Mouse (Mus musculus) intestine, embryonic 15.5 days (tissue): ENCODE measurements around the gene Gabarapl1. TPM values are rescaled to one million over a fixed set of nuclear protein-coding genes. Genes with fewer than 3 reads are reported as not detected.
A peak's percentile ranks its signal among the peaks of the same experiment; 100 is the strongest.
"Not testable (repeated sequence)": the region's sequence is repeated elsewhere in the genome, so short reads cannot be mapped to it uniquely, and the experiment has no call there.

ENCODE experiments used
- ATAC-seq: fragments of 200-750 bp; cut with Nextera tagmentation; 2 replicates; pipeline ENCODE4 v1.8.0; 2017; ENCODE audit warnings: moderate TSS enrichment, moderate library complexity
- H3K27ac ChIP-seq: fragments of 300-500 bp; sonication (generic); 2 replicates; pipeline ENCODE4 v1.5.1; 2015; ENCODE audit warnings: mild to moderate bottlenecking, inconsistent platforms
- H3K27me3 ChIP-seq: fragments of 300-500 bp; sonication (generic); replicated peaks from 2 replicates; pipeline ENCODE4 v1.6.1; 2015; ENCODE audit warnings: inconsistent platforms
- H3K36me3 ChIP-seq: fragments of 300-500 bp; sonication (generic); 2 replicates; pipeline ENCODE4 v1.6.1; 2015; ENCODE audit warnings: inconsistent platforms
- H3K4me1 ChIP-seq: fragments of 300-500 bp; sonication (generic); replicated peaks from 2 replicates; pipeline ENCODE4 v1.6.1; 2015; ENCODE audit warnings: inconsistent platforms
- H3K4me2 ChIP-seq: fragments of 300-500 bp; sonication (generic); replicated peaks from 2 replicates; pipeline ENCODE4 v1.6.1; 2015; ENCODE audit warnings: mild to moderate bottlenecking, inconsistent platforms
- H3K4me3 ChIP-seq: fragments of 300-500 bp; sonication (generic); replicated peaks from 2 replicates; pipeline ENCODE4 v1.5.1; 2015; ENCODE audit warnings: inconsistent platforms
- H3K9ac ChIP-seq: fragments of 300-500 bp; sonication (generic); 2 replicates; pipeline ENCODE4 v1.6.1; 2015; ENCODE audit warnings: inconsistent platforms
- H3K9me3 ChIP-seq: fragments of 300-500 bp; sonication (generic); 2 replicates; pipeline ENCODE4 v1.6.1; 2016; ENCODE audit warnings: inconsistent platforms
- WGBS: fragments of 180-500 bp; shearing (Covaris S2); methylation state at CpG from one replicate; pipeline ENCODE4 v1.1.7; 2015; 5-methylcytosine and 5-hydroxymethylcytosine counted together
- polyA plus RNA-seq: library from polyadenylated mRNA; unstranded; fragments of >200 nt; fragmentation: Nextera tagmentation; extraction: Ambion mirVana; gene quantifications from 2 replicates; pipeline ENCODE4 v1.2.1, GENCODE M21; 2015

Gene Gabarapl1
- 38.5 and 43.7 TPM in 2 replicates for polyA plus RNA-seq

DNA sequence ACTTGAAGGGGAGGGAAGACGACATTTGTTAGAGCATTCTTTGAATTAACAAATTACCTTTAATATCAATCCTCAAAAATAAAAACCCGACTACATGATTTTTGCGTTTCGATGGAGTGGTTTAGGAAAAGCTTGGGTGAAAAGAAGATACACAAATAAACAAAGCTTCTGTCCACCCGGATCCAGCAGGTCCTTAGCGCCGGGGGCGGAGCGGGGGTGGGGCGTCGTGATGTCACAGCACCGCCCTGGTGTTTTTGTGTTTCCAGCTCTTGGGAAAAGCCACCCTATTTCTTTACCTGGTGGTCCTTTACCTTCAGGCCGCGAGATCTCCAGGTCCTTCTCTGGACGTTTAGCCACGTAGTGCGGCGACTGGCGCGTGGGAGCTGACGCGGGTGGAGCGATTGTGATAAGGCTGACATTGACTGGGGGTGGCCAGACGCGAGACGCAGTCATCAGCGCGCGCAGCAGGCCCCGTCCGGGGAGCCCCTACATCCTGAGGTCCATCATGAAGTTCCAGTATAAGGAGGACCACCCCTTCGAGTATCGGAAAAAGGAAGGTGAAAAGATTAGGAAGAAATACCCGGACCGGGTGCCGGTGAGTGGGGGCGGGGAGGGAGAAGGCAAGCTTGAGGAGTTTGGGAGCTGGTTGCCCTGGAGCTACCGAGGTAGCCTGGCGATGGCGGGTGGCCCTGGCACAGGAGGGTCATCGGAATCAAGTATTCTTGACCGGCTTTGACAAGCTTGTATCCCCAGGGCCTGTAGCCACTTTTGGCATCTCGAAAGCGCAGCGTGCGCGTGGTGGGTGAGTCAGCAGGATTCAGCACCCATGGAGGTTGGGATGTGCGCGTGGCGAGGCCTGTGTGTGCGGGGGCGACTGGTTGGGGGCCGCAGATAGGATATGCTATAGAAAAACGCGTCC lies at the start of gene Gabarapl1:
Gabarapl1 (plus strand) TSS at position 219 of the 919 bp plus-strand sequence.
- no peaks in the 10 kb centered on the region for H3K9me3 ChIP-seq
- 0 out of 2 replicates have a peak, but pooled peaks cover 14% of the 10 kb centered on the region for H3K4me1 ChIP-seq
- H3K4me2 ChIP-seq = peak within 1 kb of the TSS; percentile 89
- peak within 1 kb of the TSS; percentile 82 for H3K4me3 ChIP-seq
- no peaks in the 10 kb centered on the region; the same call in 1 of the 2 replicates for H3K36me3 ChIP-seq
- H3K9ac ChIP-seq = peak within 1 kb of the TSS; percentile 71
- no peaks in the 10 kb centered on the region for H3K27me3 ChIP-seq
- ATAC-seq = peak; percentile 94
- peak within 1 kb of the TSS; percentile 48 for H3K27ac ChIP-seq
- under 1% methylated on average over 55 of the region's 55 CpGs for WGBS

DNA sequence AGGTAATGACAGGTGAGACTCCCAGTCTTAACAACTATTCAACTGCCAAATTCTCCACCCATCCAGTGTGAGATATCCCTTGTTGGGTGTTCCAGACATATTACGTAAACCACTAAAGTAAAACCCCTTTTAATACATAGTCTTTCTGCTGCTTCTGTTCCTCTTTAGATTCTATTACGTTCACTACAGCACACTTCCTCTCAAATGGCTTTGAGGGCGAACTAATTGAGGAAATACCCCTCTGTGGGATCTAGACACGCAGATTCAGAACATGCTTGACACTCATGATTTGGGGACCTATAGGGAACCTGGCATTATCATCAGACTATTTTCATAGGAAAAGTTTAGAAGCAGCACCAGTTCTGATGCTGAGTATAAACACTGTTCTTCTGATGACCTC lies 38.0 kb upstream of the Gabarapl1 start:
- Histone ChIP-seq H3K36me3 (no peaks in the 10 kb centered on the region), H3K9ac (no peak overlapping the region), H3K9me3 (no peaks in the 10 kb centered on the region), H3K27ac (no peak overlapping the region), H3K4me1 (no peaks in the 10 kb centered on the region), H3K4me2 (no peak overlapping the region), H3K27me3 (no peaks in the 10 kb centered on the region), H3K4me3 (no peak overlapping the region)
- ATAC-seq = no peak
- 80% methylated on average over 4 of the region's 4 CpGs for WGBS

DNA sequence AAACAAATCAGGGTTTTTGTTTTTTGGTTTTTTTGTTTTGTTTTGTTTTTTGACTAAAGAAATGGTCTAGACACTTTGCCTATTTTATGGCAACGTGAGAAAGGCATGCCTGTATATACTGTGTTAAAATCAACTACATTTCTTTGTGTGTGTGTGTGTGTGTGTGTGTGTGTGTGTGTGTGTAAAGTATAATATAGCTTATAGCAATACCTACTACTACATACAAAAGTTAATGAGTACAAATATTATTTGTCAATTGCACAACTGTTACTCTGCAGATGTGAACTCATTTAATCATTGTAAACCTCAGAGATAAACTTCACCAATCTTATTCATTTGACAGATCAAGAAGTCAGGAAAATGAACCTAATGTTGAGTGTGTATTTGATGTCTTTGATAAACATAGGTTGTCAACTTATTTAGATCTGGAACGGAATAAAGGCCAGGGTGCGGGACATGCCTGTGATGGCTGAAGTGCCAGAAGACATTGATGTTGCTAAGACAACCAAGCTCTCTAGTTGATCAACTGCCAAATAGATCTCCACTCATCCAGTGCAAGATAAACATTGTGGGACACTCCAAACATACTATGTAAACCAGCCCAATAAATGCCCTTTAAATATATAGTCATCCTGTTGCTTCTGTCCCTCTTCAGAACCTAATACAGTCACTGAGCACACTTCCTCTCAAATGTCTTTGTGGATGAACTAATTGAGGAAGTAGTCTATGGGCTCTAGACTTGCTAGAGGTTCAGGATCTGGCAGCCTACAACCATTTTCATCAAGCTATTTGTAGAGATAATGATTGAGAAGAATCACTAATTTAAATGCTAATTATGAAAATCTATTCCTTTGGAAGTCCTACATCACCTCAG lies 35.4 kb upstream of the Gabarapl1 start:
- Histone ChIP-seq H3K4me3 (no peak overlapping the region), H3K36me3 (no peaks in the 10 kb centered on the region), H3K27me3 (no peaks in the 10 kb centered on the region), H3K27ac (no peak overlapping the region), H3K4me1 (no peaks in the 10 kb centered on the region), H3K9ac (no peak overlapping the region), H3K4me2 (no peak overlapping the region), H3K9me3 (no peaks in the 10 kb centered on the region)
- 81% methylated on average over 3 of the region's 3 CpGs for WGBS
- no peak for ATAC-seq

DNA sequence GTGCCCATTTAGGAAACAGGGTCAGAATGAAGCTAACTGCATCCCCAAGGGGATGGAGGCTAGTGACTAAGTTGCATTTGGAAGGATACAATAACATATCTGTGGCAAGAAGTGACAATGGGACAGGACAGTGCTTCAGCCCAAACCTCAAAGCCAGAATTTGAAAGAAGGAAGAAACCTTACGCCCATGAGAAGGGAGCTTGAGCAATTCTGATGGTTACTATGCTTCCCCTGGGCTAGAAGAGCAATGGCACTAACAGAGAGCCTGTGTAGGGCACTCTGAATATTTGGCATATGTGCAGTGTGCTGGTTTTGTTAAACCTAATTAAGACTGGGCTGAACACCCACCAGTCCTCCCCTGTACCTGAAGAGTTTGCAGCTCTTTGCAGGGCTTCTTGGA lies 33.4 kb upstream of the Gabarapl1 start:
- 95% methylated on average over 1 of the region's 1 CpGs for WGBS
- not testable (repeated sequence) for ATAC-seq, H3K36me3 ChIP-seq, H3K4me3 ChIP-seq, H3K4me1 ChIP-seq, H3K9ac ChIP-seq, H3K27me3 ChIP-seq, H3K9me3 ChIP-seq, H3K27ac ChIP-seq, H3K4me2 ChIP-seq

DNA sequence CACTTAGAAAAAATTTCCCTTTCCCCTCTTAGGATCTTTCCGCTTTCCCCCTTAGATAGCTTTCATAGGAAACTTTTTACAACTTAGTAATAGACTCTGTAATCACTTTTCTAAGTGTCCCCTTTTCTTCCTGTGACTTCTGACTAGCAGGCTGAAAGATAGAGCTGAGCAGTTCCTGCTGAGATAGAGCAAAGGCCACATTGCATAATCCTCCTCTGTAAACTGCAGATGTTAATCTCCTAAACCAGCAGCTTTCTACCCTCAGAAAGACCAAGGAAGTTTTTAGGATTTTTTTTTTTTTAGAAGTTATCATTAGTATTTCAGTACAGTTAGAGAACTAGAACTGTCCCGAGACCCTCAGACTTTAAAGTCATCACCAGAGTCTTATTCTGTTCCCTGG lies 29.5 kb upstream of the Gabarapl1 start:
- WGBS = 77% methylated on average over 2 of the region's 2 CpGs
- H3K4me3 ChIP-seq = no peak overlapping the region
- no peak for ATAC-seq

DNA sequence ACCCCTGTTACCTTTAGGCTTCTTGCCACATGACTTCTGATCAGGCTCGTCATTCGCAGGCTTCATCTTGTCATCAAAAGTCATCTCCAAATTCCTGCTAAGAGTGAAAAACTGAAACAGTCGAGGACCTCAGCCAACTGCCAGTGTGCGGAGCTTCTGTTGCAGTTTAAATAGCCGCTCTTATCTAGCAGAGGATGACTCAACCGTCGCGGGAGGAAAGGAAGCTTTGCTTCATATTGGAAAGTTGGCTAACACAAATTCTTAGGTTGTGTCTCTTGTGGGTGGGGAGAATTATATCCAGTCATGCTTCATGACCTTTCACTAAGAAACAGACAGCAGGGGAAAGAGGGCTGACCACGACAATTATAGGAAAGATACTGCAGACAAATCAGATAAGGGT lies 25.9 kb upstream of the Gabarapl1 start, which contains the start of gene Olr1:
Olr1 (minus strand) TSS at position 142 of the 400 bp plus-strand sequence.
- no peak within 1 kb of the TSS for H3K4me2 ChIP-seq
- H3K27me3 ChIP-seq = no peaks in the 10 kb centered on the region
- H3K9me3 ChIP-seq = no peaks in the 10 kb centered on the region
- no peak within 1 kb of the TSS for H3K4me3 ChIP-seq
- no peaks in the 10 kb centered on the region for H3K4me1 ChIP-seq
- no peaks in the 10 kb centered on the region for H3K36me3 ChIP-seq
- no peak within 1 kb of the TSS for H3K9ac ChIP-seq
- WGBS = 77% methylated on average over 9 of the region's 9 CpGs
- H3K27ac ChIP-seq = no peak within 1 kb of the TSS
- no peak for ATAC-seq

More for the DNA sequence above, 29.5 kb upstream of the Gabarapl1 start:
- H3K4me2 ChIP-seq = no peak overlapping the region
- H3K27ac ChIP-seq = no peak overlapping the region
- no peaks in the 10 kb centered on the region for H3K27me3 ChIP-seq
- H3K4me1 ChIP-seq = no peaks in the 10 kb centered on the region
- no peaks in the 10 kb centered on the region for H3K9me3 ChIP-seq
- no peaks in the 10 kb centered on the region for H3K36me3 ChIP-seq
- H3K9ac ChIP-seq = no peak overlapping the region

DNA sequence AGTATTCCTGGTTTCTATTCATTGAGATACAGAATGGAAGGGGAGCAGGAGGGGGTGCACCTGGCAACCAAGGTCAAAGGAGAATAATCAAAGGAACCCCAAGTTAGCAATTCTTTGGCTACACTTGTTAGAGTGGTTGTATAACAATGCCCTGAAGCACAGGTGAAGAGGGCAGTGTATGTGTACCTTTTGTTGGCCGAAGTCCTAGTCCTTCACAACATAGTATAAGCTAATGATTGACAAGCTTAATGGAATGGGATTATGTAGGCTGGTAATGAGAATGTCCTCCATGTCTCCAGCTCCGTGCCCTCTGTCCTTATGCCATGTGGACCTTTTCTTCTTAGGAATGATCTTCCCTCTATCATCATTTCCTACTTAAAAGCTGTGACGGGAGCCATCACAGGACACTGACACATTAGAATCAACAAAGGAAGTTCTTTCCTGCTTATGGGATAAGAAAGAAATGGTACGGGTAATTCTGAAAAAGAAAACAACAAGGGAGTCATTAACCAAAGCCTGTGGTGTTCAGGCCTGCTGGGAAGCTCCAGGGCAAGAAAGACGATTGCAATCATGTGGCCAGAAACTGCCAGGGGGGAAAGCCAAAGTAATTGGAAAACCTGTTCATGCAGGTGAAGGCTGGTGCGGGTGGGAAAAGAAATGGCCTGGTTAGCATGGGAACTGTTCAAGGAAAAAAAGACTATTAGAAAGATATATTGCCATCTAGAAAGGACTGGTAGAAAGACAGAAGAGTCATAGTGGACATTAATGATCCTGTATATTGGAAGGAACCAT lies 22.6 kb upstream of the Gabarapl1 start:
- H3K36me3 ChIP-seq = no peaks in the 10 kb centered on the region
- WGBS = 65% methylated on average over 6 of the region's 6 CpGs
- H3K4me2 ChIP-seq = no peak overlapping the region
- H3K4me1 ChIP-seq = peaks cover 5% of the 10 kb centered on the region
- no peak overlapping the region for H3K9ac ChIP-seq
- H3K27ac ChIP-seq = no peak overlapping the region
- H3K4me3 ChIP-seq = no peak overlapping the region
- no peaks in the 10 kb centered on the region for H3K27me3 ChIP-seq
- no peaks in the 10 kb centered on the region for H3K9me3 ChIP-seq
- peak; percentile 41; the same call in 1 of the 2 replicates for ATAC-seq

DNA sequence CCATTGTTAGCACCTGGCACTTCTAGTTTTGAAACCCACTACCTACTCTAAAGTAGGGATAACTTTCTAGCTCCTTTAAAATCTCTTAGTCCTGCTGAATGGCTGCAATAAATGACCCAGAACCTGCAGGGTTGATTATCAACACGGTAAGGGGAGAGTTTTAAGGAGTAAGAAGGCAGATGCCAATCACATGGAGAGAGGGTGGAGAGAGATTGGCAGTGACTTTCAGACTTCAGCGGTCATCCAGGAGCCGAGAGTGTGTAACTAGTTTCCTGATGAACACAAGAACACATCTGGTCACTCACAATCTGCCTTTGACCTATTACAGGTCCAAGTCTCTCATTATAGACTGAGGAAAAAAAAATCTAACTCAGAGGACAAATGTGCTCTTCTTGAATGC lies 20.6 kb upstream of the Gabarapl1 start, which contains the start of gene Tmem52b:
Tmem52b (plus strand) TSS at position 189 of the 400 bp plus-strand sequence.
- no peaks in the 10 kb centered on the region for H3K27me3 ChIP-seq
- H3K4me1 ChIP-seq = peaks cover 5% of the 10 kb centered on the region
- no peaks in the 10 kb centered on the region for H3K36me3 ChIP-seq
- no peak within 1 kb of the TSS for H3K9ac ChIP-seq
- WGBS = 58% methylated on average over 3 of the region's 3 CpGs
- ATAC-seq = no peak
- no peak within 1 kb of the TSS for H3K4me2 ChIP-seq
- no peak within 1 kb of the TSS for H3K4me3 ChIP-seq
- no peaks in the 10 kb centered on the region for H3K9me3 ChIP-seq
- H3K27ac ChIP-seq = peak within 1 kb of the TSS; percentile 70; the same call in 1 of the 2 replicates

DNA sequence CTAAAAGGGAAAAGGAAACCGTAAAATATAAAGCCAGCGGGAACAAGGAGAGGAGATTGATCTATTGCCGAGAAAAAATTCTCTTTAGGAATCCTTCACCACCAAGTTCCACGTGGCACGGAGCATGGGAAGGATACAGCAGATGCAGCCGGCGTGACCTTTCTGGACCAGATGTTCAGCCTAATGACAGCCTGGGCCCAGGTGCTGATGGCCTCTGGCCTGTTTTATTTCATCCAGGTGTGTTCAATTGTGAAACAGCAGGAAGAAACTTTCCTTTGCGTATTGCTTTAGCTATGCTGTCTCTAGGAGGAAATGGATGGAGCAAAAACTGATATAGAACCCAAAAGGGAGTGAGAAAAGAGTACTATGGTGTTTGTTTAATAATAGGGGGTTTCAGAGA lies 20.1 kb upstream of the Gabarapl1 start:
- 35% methylated on average over 8 of the region's 8 CpGs for WGBS
- Histone ChIP-seq H3K27me3 (no peaks in the 10 kb centered on the region), H3K27ac (peak overlapping the region; percentile 70; the same call in 1 of the 2 replicates), H3K4me3 (no peak overlapping the region), H3K4me2 (no peak overlapping the region), H3K36me3 (no peaks in the 10 kb centered on the region), H3K4me1 (peaks cover 5% of the 10 kb centered on the region), H3K9ac (no peak overlapping the region), H3K9me3 (no peaks in the 10 kb centered on the region)
- ATAC-seq = peak; percentile 63

DNA sequence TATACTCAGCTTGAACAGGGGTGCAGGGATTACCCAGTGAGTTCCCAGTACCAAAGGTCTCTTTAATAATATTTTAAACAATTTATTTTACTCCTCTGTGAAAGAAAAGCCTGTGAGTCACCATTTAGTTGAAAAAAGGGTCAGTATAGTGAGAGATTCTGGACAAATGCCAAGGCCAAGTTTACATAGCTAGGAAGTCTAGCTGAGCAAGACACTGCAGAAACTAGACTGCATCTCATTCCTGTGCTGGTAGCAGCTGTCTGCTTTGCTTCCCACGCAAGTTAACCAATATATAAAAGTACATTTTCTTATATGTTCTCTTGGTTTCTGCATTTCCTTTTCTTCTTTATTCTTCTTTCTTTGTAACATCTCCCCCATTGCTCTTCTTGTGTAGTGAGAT lies 19.6 kb upstream of the Gabarapl1 start:
- no peak overlapping the region for H3K4me2 ChIP-seq
- 37% methylated on average over 1 of the region's 1 CpGs for WGBS
- peaks cover 5% of the 10 kb centered on the region for H3K4me1 ChIP-seq
- H3K27ac ChIP-seq = peak overlapping the region; percentile 74
- H3K9me3 ChIP-seq = no peaks in the 10 kb centered on the region
- ATAC-seq = peak; percentile 83
- H3K9ac ChIP-seq = no peak overlapping the region
- H3K36me3 ChIP-seq = no peaks in the 10 kb centered on the region
- H3K27me3 ChIP-seq = no peaks in the 10 kb centered on the region
- H3K4me3 ChIP-seq = no peak overlapping the region

DNA sequence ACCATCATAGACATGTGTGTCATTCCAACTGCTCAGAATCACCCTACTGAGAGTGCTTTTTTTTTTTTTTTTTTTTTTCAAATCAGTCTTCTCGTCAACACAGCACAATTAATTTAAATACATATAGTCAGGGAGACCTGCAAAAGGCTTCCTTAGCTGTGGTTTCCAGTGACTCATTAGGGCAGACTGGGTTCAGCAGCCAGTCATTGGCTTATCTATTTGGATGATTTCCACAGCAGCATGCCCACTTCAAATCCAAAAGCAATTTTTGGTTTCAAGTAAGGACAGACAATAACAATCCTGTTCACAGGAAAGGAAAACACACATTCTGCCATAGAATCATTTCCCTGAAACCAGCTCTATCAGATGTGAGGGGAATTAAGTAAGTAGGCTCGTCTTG lies 18.6 kb upstream of the Gabarapl1 start:
- 66% methylated on average over 2 of the region's 2 CpGs for WGBS
- H3K4me2 ChIP-seq = no peak overlapping the region
- no peak overlapping the region for H3K4me3 ChIP-seq
- no peaks in the 10 kb centered on the region for H3K27me3 ChIP-seq
- no peak overlapping the region for H3K27ac ChIP-seq
- no peaks in the 10 kb centered on the region for H3K9me3 ChIP-seq
- no peak overlapping the region for H3K9ac ChIP-seq
- peaks cover 5% of the 10 kb centered on the region for H3K4me1 ChIP-seq
- H3K36me3 ChIP-seq = no peaks in the 10 kb centered on the region
- ATAC-seq = no peak
